Mouse (Mus musculus) midbrain, embryonic 15.5 days (tissue): ENCODE measurements at regions not wholly inside any gene's neighbourhood (a gene's known extent, or its start where the extent isn't known, plus 50 kb on each side); places are given as distances from the start of the nearest gene placed in this dataset.
A peak's percentile ranks its signal among the peaks of the same experiment; 100 is the strongest.

Experiments used
- ATAC-seq: fragments of 200-750 bp; cut with Nextera tagmentation; replicated peaks from 2 replicates; pipeline ENCODE4 v1.8.0; 2017; ENCODE audit warnings: moderate TSS enrichment
- H3K27ac ChIP-seq: fragments of 300-500 bp; sonication (generic); 2 replicates; pipeline ENCODE4 v1.5.1; 2015; ENCODE audit warnings: mild to moderate bottlenecking, inconsistent platforms
- H3K27me3 ChIP-seq: fragments of 300-500 bp; sonication (generic); replicated peaks from 2 replicates; pipeline ENCODE4 v1.6.1; 2015; ENCODE audit warnings: inconsistent platforms
- H3K36me3 ChIP-seq: fragments of 300-500 bp; sonication (generic); replicated peaks from 2 replicates; pipeline ENCODE4 v1.6.1; 2015; ENCODE audit warnings: inconsistent platforms
- H3K4me1 ChIP-seq: fragments of 300-500 bp; sonication (generic); 2 replicates; pipeline ENCODE4 v1.6.1; 2015; ENCODE audit warnings: inconsistent platforms
- H3K4me2 ChIP-seq: fragments of 300-500 bp; sonication (generic); 2 replicates; pipeline ENCODE4 v1.6.1; 2015; ENCODE audit warnings: inconsistent platforms, mild to moderate bottlenecking, moderate library complexity
- H3K4me3 ChIP-seq: fragments of 300-500 bp; sonication (generic); 2 replicates; pipeline ENCODE4 v1.5.1; 2015; ENCODE audit warnings: mild to moderate bottlenecking, inconsistent platforms
- H3K9ac ChIP-seq: fragments of 300-500 bp; sonication (generic); 2 replicates; pipeline ENCODE4 v1.6.1; 2015; ENCODE audit warnings: mild to moderate bottlenecking, inconsistent platforms
- H3K9me3 ChIP-seq: fragments of 300-500 bp; sonication (generic); 2 replicates; pipeline ENCODE4 v1.6.1; 2016; ENCODE audit warnings: inconsistent platforms
- WGBS: fragments of 180-500 bp; shearing (Covaris S2); methylation state at CpG from one replicate; pipeline ENCODE4 v1.1.7; 2015; ENCODE audit warnings: mixed read lengths; 5-methylcytosine and 5-hydroxymethylcytosine counted together

GRCm38 (mm10) chrX:58620403-58620802 lies 288.8 kb upstream of the 4930550L24Rik start:
- no peak overlapping the region for H3K9ac ChIP-seq
- no peaks in the 10 kb centered on the region for H3K9me3 ChIP-seq
- H3K4me3 ChIP-seq = no peak overlapping the region
- peak; percentile 77; the same call in 1 of the 2 replicates for ATAC-seq
- no peaks in the 10 kb centered on the region for H3K27me3 ChIP-seq
- no peak overlapping the region for H3K4me2 ChIP-seq
- no peaks in the 10 kb centered on the region for H3K4me1 ChIP-seq
- no peaks in the 10 kb centered on the region for H3K36me3 ChIP-seq
- 56% methylated on average over 2 of the region's 2 CpGs for WGBS
- no peak overlapping the region for H3K27ac ChIP-seq
